Mouse (Mus musculus) monocyte, adult 5-6 weeks (primary cell): Measurements from ENCODE around the gene Dnaja3. TPM values are rescaled to one million over a fixed set of nuclear protein-coding genes. Genes with fewer than 3 reads are reported as not detected.

Experiments used
- ATAC-seq: fragments of 153-309, 156-312 bp; replicated peaks from 2 replicates; pipeline ENCODE4 v1.8.0; 2017; ENCODE audit warnings: mild to moderate bottlenecking; ENCODE audit not compliant: low TSS enrichment, insufficient number of reproducible peaks, severe bottlenecking, poor library complexity, low FRiP score
- total RNA-seq: library from RNA; stranded (forward); fragments of 200-1000, 200-491, 200-594 nt; gene quantifications from 3 replicates; pipeline ENCODE4 v1.2.3, GENCODE M21; 2017

Dnaja3 gene
- 25.9 to 34.1 TPM (median 26.3 TPM) in 3 replicates for total RNA-seq

GRCm38 (mm10) chr16:4639831-4640237 is at the start of gene Dnaja3, which contains the start of gene Vasn:
Dnaja3 (plus strand) TSS chr16:4639989.
Vasn (plus strand) TSS chr16:4639941.
- ATAC-seq = peak; percentile 37; the same call in 1 of the 2 replicates

- ATAC-seq = no peak
Observed at GRCm38 (mm10) chr16:4590236-4590635, 49.6 kb upstream of the Dnaja3 start.

GRCm38 (mm10) chr16:4592909-4593875 is 46.6 kb upstream of the Dnaja3 start:
- no peak for ATAC-seq

- no peak for ATAC-seq
Observed at GRCm38 (mm10) chr16:4593971-4594813, 45.6 kb upstream of the Dnaja3 start, which contains the start of gene Glis2. Glis2 (plus strand) TSS chr16:4594713.

GRCm38 (mm10) chr16:4594814-4595526 is 44.8 kb upstream of the Dnaja3 start:
- no peak for ATAC-seq

- ATAC-seq = no peak
Observed at GRCm38 (mm10) chr16:4595527-4595963, 44.2 kb upstream of the Dnaja3 start.

GRCm38 (mm10) chr16:4596141-4596728 is 43.6 kb upstream of the Dnaja3 start:
- no peak for ATAC-seq

- no peak for ATAC-seq
Observed at GRCm38 (mm10) chr16:4596836-4597235, 43.0 kb upstream of the Dnaja3 start.

- ATAC-seq = no peak
Observed at GRCm38 (mm10) chr16:4597296-4597695, 42.5 kb upstream of the Dnaja3 start.

GRCm38 (mm10) chr16:4598041-4598440 is 41.7 kb upstream of the Dnaja3 start:
- no peak for ATAC-seq

GRCm38 (mm10) chr16:4598891-4599543 is 40.8 kb upstream of the Dnaja3 start:
- no peak for ATAC-seq

GRCm38 (mm10) chr16:4599616-4600015 is 40.2 kb upstream of the Dnaja3 start:
- no peak for ATAC-seq

- no peak for ATAC-seq
Observed at GRCm38 (mm10) chr16:4600701-4601310, 39.0 kb upstream of the Dnaja3 start.

GRCm38 (mm10) chr16:4602189-4602588 is 37.6 kb upstream of the Dnaja3 start:
- ATAC-seq = no peak

GRCm38 (mm10) chr16:4602766-4603452 is 36.9 kb upstream of the Dnaja3 start:
- no peak for ATAC-seq

- ATAC-seq = no peak
Observed at GRCm38 (mm10) chr16:4603453-4603837, 36.3 kb upstream of the Dnaja3 start.

GRCm38 (mm10) chr16:4604293-4604837 is 35.4 kb upstream of the Dnaja3 start:
- no peak for ATAC-seq
